Mouse (Mus musculus) left cerebral cortex, adult 11 months (tissue): ENCODE data around the gene Adamts18.

Experiments used
- DNase-seq: peaks from one replicate; pipeline ENCODE4 v3.0.0; 2022; ENCODE audit warnings: low spot score

Gene Adamts18

GRCm38 (mm10) chr8:113660128-113660527 is 188.4 kb downstream of the Adamts18 start:
- no peak for DNase-seq

GRCm38 (mm10) chr8:113656681-113657298 is 191.7 kb downstream of the Adamts18 start:
- DNase-seq, result no peak

- no peak for DNase-seq
These were observed 192.4 kb downstream of the Adamts18 start for GRCm38 (mm10) chr8:113656154-113656553.

- DNase-seq, result no peak
These were observed 195.4 kb downstream of the Adamts18 start for GRCm38 (mm10) chr8:113653151-113653550.

GRCm38 (mm10) chr8:113652450-113652849 is 196.1 kb downstream of the Adamts18 start:
- DNase-seq, result no peak
